Mouse (Mus musculus) right cerebral cortex, postnatal 10 days (tissue): ENCODE data around the gene Abca4.

ENCODE experiments used
- DNase-seq, 2 experiments: peaks; one replicate each; pipeline ENCODE4 v3.0.0; 2021; ENCODE audit warnings: low spot score in 2 of 2

The Abca4 gene

DNA sequence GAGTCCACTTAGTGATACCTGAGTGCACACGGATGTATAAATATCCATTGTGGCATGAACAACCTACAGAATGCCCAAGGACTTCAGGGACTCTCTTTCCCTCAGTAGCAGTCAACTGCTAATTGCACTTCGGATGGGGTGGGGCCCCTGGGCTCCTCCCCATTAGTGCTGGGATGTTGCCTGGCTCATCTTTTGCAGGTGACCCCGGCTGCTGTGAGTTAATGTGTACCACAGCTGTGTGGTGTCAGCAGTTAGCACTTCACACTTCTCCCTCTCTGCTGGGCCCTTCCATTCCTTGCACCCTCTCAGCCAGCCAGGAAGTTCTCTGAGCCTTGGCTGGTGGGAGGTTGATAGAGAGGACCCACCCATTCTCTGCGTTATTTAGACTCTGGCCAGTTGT, 65.2 kb downstream of the Abca4 start:
- no peak for DNase-seq

DNA sequence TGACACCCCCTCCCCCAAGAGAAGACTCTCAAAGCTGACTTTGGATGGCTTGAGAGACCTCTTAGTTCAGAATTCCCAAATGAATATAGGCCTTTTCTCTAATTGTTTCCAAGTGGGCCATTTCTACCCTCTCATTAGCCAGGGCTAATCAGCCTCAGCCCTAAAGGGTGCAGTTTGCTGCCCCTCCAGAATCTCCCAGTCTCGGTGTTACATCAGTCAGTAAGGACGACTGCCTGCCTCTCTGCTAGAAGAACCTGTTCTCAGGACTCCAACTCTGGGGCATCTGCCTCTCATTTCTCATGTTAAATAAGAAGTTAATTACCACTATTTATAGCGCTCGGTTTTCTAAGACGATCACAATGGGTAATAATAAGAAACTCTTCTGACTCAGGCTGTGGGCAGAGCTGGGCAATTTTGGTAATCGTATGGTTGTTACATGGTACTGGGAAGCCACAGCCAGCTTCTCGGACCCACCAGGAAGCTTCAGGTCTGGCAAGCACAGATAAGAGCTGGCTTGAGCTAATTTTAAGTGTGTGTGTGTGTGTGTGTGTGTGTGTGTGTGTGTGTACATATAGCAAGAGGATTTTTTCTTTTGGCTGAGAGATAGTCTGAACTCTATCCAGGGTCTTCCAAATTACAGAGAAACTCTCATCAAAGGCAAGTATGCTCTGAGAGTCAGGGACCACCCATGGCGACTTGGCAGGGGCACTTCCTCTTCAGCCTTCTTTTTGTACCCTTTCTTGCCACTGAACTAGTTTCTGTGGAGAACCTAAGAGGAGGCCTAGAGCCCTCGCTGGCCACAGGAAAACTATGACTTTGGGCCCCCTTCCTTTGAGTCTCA, 67.1 kb downstream of the Abca4 start:
- DNase-seq = no peak

DNA sequence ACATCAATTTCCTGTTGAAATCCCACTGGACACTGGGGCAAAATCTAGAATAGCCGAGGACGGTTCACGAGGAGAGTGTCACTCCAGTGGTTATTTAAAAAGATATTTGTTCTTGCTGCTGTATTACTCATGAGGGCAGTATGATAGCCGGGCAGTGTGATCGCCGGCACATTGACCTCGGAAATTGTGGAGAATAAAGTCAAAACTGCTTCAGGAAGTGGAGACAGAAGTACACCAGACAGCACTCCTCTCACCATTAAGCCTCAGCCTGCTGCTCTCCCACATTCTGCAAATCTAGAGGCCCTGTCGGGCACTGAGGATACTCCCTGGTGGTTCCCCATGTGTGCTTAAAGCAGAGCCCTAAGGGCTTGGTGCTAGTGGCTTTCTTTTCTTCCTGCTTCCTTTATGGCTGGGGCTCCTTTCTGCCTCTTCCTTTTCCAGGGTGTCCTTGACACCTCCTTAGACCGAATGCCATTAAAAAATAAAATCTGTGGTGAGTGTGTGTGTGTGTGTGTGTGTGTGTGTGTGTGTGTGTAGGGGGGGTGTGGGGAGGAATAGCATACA, 74.5 kb downstream of the Abca4 start:
- no peak for DNase-seq

DNA sequence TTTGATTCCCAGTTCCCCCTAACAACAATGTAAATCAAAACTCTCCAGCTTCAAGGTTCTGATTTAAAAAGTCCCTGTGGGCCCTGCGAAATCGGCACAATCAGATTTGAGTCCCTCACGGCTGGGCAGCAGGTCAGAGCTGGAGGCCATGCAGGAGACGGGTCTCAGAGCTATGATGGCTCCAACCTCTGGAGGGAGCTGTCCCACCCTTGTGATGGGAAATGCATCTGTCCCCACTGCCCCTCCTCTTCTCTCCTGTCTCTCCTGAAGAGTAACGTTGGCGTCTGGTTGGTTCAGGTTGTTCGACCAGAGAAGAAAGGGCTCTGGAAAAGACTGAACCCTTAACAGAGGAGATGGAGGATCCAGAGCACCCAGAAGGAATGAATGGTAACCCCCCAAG, 75.5 kb downstream of the Abca4 start:
- no peak for DNase-seq

DNA sequence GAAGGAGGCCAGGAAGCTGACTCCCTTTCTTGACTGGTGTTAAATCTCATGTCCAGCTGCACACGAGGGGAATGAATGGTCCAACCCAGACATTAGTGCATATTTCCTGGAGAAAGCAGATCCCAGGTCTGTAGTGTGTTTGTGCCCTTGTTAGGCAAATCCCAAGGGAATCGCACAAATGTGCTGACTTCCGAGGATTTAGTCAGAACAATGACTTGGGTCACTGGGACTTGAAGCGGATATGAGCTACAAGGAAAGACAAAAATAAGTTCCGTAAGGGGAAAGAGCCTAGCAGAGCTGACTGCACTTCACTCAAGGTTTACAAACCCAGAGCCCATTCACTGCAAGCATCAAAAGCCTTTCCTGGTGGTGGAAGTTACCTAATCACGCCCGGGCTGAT, 76.0 kb downstream of the Abca4 start:
- DNase-seq = no peak

DNA sequence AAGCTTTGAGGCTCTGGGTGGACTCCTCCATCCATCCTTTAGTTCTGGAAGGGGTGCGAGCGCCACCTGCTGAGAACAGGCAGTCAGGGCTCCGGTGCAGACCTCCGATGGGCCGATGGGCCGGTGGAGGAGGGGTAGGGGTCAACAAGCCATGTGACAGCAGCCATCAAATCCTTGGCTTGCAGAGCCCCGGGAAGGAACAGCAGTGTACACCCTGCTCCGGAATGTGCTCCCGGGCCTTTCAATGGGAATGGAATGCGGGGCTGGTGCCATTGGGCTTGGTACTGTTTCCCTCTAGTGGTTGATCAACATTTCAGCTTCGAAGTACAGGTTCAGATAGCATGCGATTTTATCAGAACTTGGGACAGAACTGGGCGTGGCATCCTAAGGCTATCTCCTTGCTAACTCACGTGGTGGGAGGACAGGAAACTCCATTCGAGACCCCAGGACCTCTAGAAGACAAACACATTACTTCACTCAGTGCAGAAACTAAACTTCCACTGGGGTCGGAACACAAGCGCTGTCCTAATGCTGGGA, 78.0 kb downstream of the Abca4 start:
- DNase-seq = peak; percentile 90 to 92

DNA sequence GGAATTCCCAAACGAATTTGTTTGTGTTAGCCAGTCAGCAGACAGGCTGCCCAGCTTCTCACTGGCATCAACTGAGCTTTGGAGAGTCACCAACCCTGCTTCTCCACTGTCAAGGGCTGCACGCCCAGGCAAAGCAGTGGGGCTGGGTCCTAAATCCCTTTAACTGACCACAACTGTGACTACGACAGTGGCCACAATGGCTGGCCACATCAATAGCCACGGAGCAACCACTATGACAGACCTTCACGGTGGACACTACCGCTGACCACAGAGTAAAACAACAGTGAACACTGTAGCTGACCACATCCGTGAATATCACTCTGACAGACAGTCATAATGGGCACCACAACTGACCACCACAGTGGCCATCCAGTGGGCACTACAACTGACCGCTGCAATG, 78.6 kb downstream of the Abca4 start:
- DNase-seq = no peak

DNA sequence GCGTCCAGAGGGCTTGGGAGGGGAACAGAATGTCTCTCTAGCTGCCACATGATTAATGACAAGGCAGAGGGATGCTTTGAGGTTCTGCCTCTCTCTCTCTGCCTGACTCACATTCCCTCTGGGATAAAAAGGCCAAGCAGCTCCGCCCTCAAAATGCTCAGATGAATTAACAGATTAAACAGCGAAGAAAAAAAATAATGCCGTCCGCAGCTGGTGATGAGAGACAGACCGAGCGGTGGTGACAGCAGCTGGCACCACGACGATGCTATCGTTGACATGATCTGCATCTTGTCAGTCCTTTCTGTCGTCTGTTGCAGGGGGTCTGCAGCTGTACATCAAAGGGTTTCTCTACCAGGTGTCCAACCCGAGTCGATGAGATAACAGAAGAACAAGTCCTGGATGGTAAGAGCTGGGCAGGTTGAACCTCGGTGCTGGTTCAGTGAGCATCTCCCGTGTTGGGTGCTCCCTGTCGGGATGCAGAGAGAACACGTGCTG, 84.8 kb downstream of the Abca4 start:
- no peak for DNase-seq

DNA sequence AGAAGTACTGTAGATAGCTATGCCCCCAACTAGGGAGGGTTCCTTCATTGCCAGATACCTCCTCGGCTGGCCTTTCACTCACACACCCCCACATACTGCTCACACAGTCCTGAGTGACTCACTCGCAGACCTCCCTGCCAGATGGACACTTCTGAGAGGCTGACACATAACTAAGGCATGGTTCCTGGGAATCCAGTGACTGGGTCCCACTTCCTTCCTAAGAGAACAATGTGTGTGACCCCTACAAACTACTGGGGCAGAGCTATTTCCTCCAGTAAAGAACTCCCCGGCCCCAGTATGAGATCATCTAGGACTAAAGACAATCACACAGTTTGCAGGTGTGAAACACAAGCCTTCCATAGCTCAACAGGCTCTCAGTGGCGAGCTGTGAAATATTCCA, 86.5 kb downstream of the Abca4 start:
- DNase-seq = no peak

DNA sequence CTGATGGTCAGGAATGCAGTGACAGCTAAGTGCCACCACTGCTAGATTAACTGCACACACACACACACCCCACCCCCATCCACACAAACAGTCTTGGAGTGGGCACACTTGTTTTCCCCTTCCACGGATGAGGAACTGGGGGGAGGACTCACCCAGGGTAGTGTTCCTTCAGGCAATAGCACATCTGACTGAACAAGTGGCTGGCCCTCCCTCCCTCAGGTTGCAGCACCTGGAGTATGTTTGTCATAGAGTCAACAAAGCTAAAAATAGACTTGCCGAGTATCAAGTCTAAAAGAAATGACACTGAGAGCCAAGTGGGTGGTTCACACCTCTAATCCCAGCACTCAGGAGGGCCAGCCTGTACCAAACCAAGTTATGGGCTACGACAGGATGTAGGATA, 87.4 kb downstream of the Abca4 start:
- no peak for DNase-seq

DNA sequence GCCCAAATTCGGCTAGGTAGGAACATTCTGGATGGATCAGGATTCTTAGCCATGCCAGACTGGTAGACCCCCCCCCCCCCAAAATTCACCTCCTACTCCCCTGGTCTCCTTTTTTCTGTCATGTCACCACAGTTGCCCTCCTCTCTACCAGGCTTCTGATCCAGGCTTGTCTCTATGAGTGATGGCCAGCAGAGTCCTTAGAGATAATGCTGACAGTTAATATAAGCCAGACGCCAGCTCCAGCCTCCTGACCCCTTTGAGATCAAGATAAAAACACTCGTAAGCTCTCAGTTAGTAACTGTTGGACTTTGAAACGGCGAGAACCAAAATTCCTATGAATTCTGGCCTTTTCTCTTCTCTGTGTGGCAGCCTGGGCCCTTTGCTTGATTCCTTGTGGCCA, 89.0 kb downstream of the Abca4 start:
- no peak for DNase-seq

DNA sequence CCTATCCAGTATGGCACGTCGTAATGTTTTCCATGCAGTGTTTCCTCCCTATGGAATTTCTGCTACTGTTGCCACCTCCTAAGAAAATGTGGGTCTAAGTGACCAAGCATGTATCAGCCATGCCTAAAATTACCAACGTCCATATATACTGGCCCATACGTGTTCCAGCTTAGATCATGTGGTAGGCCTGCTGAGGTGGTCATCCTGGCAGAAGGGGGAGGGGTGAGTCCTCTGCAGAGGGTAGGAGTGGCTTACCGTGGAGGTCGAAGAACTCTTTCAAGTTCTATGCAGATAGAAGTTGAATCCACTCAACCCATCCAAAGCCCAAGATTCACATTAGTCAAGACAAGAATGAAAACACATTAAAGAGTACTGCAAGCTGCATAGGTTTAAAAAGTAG, 89.6 kb downstream of the Abca4 start:
- no peak for DNase-seq

DNA sequence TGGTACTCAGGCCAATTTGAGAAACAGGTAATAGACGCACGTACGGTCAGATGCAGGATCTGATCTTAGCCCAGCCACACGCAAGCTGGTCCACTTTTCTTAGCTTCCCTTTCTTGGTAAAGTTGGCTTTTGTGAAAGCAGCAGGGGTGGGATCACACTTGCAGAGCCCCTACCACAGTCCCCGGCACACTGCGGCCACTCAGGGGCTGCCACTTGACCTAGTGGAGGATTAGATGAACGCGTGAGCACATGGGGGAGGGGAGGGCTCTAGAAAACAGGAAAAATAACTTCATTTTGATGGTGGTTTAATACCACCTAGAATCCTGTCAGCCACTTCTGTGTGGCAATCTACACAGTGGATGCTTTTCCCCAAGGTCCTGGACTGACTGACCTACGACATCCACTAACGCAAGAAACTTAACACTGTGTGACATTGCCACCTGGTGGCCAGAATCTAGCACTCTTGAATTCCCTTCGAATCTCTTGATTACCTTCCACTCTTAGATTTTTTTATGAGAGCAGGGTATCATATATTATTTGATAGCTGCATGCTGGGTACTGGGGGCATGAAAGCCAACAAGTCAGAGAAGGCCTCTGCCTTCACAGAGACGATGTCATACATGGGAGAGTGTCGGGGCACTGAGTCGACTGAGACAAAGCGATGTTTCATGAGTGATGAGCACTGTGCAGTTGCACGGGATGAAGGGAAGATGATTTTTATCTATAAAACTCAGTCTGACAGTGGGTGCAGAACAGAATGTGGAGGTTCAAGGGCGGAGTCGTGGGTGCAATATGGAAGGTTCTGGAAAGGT, 96.6 kb downstream of the Abca4 start:
- peak; percentile 54 to 63 for DNase-seq

DNA sequence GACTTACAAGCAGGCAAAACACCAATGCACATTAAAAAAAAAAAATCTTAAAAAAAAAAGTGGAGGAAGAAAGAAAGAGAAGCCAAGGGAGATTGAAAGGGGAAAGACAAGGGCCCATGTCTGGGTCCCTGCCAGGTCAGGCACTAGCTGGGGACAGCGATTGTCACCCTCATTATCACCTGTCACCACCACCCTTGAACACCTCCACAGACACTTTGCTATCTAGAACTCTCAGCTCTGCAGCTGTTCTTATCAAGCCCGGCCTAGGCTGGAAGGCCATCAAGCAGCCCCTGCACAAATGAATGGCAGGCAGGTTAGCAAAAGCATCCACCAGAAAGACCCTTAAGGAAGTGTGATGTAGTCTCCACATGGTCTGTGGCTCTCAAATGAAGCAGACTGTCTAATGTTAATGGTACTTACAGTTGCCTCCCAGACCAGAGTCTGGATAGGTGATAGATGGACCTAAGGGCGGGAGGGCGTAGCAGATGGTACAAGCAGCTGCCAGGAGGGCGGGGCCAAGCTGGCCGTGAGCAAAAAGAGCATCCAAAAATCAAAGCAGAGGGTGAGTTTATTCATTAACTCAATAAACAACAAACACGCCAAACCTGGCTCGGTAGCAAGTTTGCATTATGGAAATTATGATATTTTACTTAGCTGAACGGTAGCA, 98.1 kb downstream of the Abca4 start:
- DNase-seq = no peak

DNA sequence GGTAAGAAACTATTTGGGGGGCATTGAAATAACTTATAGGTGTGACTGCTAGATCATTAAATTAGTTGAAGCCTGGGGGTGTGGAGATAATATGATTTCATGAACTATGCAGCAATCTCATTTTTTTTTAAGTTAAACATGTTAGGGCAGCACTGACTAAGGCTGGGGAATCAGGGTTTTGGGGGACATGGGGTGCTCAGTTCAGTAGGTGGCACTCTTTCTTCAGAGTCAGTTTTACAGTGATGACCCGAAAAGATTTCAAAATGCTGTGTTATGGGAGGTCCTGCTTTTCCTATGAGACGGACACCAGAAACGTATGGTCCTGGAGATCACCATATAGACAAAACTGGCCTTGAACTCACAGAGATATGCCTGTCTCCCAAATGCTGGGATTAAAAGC, 99.2 kb downstream of the Abca4 start:
- no peak for DNase-seq

DNA sequence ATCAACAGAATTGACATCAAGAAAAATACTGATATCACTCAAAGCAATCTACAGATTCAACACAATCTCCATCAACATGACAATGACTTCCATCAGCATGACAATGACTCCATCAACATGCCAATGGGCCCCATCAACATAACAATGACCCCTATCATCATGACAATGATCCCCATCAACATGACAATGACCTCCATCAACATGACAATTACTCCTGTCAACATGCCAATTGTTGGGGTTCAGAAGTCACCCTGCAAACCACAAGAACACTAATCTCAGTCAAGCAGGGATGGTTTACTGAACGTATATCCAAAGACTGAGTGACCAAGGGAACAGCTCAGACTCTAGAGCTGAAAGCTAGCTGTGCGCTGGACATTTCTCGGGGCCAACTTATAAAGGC, 101.2 kb downstream of the Abca4 start:
- DNase-seq = no peak

DNA sequence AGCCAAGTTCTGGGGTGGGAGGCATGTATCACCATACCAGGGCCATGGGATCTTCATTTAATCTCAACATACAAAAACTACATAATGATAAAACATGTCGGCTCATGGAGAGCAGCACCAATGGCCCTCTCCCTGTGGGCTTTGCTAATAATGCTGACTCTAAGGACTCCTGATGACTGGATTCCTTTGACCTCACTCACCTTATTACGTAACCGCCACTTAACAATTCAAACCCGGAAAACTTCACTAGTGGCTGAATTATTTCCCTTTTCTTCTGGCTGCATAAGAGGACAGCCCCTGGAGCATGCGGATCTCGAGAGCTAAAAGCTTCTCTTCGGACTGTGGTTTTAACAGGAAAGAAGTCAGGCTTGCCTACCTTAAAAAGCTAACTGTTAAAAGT, 106.6 kb downstream of the Abca4 start:
- DNase-seq = no peak

DNA sequence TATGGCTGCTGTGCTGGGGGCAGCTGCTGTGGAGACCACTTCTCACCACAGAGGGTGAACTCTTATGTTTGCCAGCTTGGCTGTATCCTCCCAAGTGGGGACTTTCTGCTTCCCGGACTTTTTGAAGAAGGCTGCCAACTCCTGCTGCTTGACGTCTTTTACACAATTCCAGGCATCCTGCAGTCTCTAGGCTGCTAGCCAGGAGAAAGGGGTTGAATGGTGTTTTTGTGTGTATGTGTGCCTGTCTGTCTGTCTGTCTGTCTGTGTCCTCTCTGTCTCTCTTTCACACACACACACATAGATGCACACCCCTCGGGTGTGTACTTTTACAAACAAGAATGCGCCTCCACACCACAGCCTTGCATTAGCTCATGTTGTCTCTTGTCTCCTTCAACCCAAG, 108.2 kb downstream of the Abca4 start:
- DNase-seq = peak; percentile 65

DNA sequence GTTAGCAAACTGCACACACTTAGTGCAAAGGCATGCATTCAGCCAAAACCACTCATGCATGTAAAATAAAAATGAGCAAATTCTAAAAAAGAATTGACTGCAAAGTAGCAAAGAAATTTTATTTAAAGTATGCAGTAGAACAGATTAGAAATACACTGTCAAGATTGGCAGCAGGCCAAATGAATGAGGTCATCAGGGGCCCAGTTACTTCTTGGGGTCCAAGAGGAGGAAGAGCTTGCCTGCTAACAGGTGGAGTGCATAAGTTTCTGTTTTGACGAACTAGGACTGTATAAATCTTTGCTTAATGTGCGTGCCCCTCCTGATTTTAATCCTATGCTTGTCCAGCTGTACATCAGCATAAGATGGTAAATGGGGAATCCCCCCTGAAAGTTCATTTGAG, 109.8 kb downstream of the Abca4 start:
- peak; percentile 32 to 40 for DNase-seq

DNA sequence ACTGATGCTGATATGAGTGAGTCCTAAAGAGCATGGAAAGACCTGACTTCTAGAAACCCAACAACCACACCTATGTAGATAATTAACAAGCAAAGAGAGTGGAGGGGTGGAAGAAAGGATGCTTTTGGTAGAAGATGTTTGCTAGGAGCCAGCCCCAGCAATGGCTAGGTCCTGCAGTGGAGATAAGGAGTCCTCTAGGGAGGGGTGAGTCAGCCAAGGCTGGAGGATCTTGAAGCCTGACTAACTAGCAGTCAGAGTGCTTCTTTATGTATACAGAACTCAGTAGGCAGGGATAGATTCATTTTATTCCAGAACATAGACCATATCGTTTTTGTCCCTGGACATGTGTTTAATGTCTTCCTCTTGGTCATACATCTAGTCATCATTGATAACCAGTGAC, 115.2 kb downstream of the Abca4 start:
- DNase-seq = no peak

DNA sequence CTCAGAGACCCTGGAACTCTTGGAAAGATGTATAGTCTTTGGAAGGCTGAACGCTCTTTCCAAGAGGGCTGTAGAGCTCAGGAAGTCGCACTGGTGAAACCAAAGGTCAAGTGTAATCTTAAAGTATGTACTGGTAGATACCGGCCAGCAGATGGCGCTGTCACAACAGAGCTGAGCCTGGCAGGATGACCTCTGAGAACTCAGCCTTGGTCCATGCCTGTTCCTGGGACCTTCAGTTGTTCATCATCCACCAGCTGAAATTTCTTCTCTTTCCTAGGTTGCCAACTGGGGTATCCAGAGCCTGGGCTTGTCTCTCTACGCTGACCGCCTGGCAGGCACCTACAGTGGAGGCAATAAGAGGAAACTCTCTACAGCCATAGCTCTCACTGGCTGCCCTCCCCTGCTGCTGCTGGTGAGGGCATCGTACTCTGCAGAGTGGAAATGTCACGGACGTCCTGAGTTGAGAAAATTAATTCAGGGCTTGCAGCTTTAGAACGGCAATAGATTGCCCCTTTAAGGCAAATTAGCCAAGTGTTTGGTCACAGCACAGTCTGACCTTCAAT, 125.5 kb downstream of the Abca4 start:
- peak; percentile 28 to 39 for DNase-seq
